Mouse (Mus musculus): Measurements from ENCODE around the gene Mettl21c.

DNA sequence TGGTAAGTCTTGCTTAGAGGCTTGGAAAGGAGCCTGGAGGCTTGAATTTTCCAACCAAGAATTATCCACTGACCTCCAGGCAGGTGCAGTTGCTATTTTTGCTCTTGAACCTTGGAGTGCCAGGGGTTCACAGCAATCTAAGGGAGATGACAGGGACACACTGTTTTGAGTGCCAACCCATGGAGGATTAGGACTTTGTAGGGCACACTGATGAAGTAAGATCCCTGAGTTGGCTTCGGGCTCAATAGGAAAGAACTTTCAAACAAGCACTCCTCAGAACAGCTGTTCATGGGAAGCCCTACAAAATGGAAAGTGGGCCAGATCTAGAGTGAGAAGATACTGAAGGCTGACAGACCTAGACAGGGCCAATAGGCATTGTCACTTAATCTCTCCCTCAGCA is 2.8 kb upstream of the Mettl21c start:
- TF ChIP-seq CTCF (IDR thresholded peaks at IDR 0.05; ENCODE audit: insufficient read depth, low read length) (no peak), POLR2A (IDR thresholded peaks at IDR 0.05; ENCODE audit: borderline replicate concordance, extremely low read depth, low read depth, low read length) (no peak)
